In genomic region chr4:134919733-134920540, GRCm38 (mm10) we compare ENCODE assay signal across 11 mouse cellular contexts. TPM values are rescaled to one million over a fixed set of nuclear protein-coding genes. Genes with fewer than 3 reads are reported as not detected.
DNase-seq lines count a peak whose midpoint lies in the region; ATAC-seq and TF ChIP-seq lines count a peak whose summit lies in the region.
"Had no signal": no experiment of that assay in that cellular context is flagged by ENCODE, and none has a peak within 500 bp of the region (broad histone marks: within the 10 kb centered on the region; RNA-seq: fewer than 3 reads in every experiment).

No protein-coding gene starts in this region.

- ATAC-seq in liver, embryonic 16.5 days (ENCODE audit: low read depth): no peak
- ATAC-seq in intestine, postnatal 0 days: no peak
- ATAC-seq in stomach, postnatal 0 days (ENCODE audit: low FRiP score, low TSS enrichment): no peak

- no peaks in the 10 kb centered on the region for H3K9me3 ChIP-seq in liver, embryonic 16.5 days (replicated peaks; ENCODE audit: control insufficient read depth, low read length)
- no peaks in the 10 kb centered on the region for H3K9me3 ChIP-seq in intestine, postnatal 0 days (ENCODE audit: control insufficient read depth)
- H3K9me3 ChIP-seq in stomach, postnatal 0 days (ENCODE audit: control insufficient read depth, low read length): no peaks in the 10 kb centered on the region
- H3K9me3 ChIP-seq: limb, embryonic 12.5 days had no signal

- TF ChIP-seq CTCF in bone marrow, adult 2 months (IDR thresholded peaks at IDR 0.05; ENCODE audit: control insufficient read depth, insufficient read depth, low read length): no peak
- TF ChIP-seq CTCF in intestine, postnatal 0 days (IDR thresholded peaks at IDR 0.05; ENCODE audit: low read depth): no peak
- TF ChIP-seq CTCF in stomach, postnatal 0 days (IDR thresholded peaks at IDR 0.05; ENCODE audit: low read depth): no peak

- no peak overlapping the region for H3K9ac ChIP-seq in liver, embryonic 16.5 days (ENCODE audit: low read depth, low read length)
- no peak overlapping the region for H3K9ac ChIP-seq in intestine, postnatal 0 days (ENCODE audit: low read depth, low read length)
- no peak overlapping the region for H3K9ac ChIP-seq in stomach, postnatal 0 days (ENCODE audit: low read length)
- H3K9ac ChIP-seq: limb, embryonic 12.5 days had no signal

- H3K4me3 ChIP-seq in bone marrow, adult 2 months (replicated peaks; ENCODE audit: control insufficient read depth, low read depth, low read length): peak overlapping the region; percentile 12
- 0 out of 2 replicates have a peak overlapping the region, but pooled peaks have one; percentile 11 for H3K4me3 ChIP-seq in liver, embryonic 16.5 days (ENCODE audit: low read depth, low read length)
- H3K4me3 ChIP-seq in intestine, postnatal 0 days (ENCODE audit: low read depth, low read length): no peak overlapping the region
- no peak overlapping the region for H3K4me3 ChIP-seq in stomach, postnatal 0 days (ENCODE audit: low read depth, low read length)
- H3K4me3 ChIP-seq: limb, embryonic 12.5 days; myocyte had no signal

- peak overlapping the region; percentile 82 for H3K27ac ChIP-seq in bone marrow, adult 2 months (ENCODE audit: control insufficient read depth, insufficient read depth, low read depth, low read length, poor library complexity)
- peak overlapping the region; percentile 49 for H3K27ac ChIP-seq in liver, embryonic 16.5 days (ENCODE audit: low read length)
- no peak overlapping the region for H3K27ac ChIP-seq in intestine, postnatal 0 days (ENCODE audit: low read depth, low read length)
- H3K27ac ChIP-seq in stomach, postnatal 0 days (replicated peaks): no peak overlapping the region
- H3K27ac ChIP-seq: limb, embryonic 12.5 days had no signal

- H3K36me3 ChIP-seq in liver, embryonic 16.5 days (ENCODE audit: control insufficient read depth, insufficient read depth): peaks cover 8% of the 10 kb centered on the region
- H3K36me3 ChIP-seq in intestine, postnatal 0 days (ENCODE audit: control insufficient read depth, insufficient read depth): no peaks in the 10 kb centered on the region; the same call in 1 of the 2 replicates
- H3K36me3 ChIP-seq in stomach, postnatal 0 days (ENCODE audit: control insufficient read depth, insufficient read depth, low read length): no peaks in the 10 kb centered on the region
- H3K36me3 ChIP-seq: limb, embryonic 12.5 days had no signal

- no peaks in the 10 kb centered on the region for H3K27me3 ChIP-seq in liver, embryonic 16.5 days (ENCODE audit: control insufficient read depth, insufficient read depth, low read depth, low read length)
- H3K27me3 ChIP-seq in intestine, postnatal 0 days (replicated peaks; ENCODE audit: control insufficient read depth, insufficient read depth, low read length): no peaks in the 10 kb centered on the region
- no peaks in the 10 kb centered on the region for H3K27me3 ChIP-seq in stomach, postnatal 0 days (ENCODE audit: control insufficient read depth, insufficient read depth, low read length)
- H3K27me3 ChIP-seq: limb, embryonic 12.5 days had no signal

- no peak for TF ChIP-seq POLR2A in bone marrow, adult 2 months (IDR thresholded peaks at IDR 0.05; ENCODE audit: borderline replicate concordance, control insufficient read depth, low read depth, low read length)

- peak; percentile 22 for DNase-seq in retina, postnatal 1 day
- DNase-seq in retina, embryonic 14.5 days (ENCODE audit: low spot score): no peak
- peak; percentile 38 to 49 for DNase-seq in thymus, postnatal 36 days
- no peak for DNase-seq in cerebellum, adult 9-10 months
- DNase-seq in stomach, postnatal 0 days (ENCODE audit: low spot score): no peak
- DNase-seq: cerebellum, postnatal 36 days had no signal

- H3K4me1 ChIP-seq in bone marrow, adult 2 months (ENCODE audit: control insufficient read depth, insufficient read depth, low read length): peaks cover 10% of the 10 kb centered on the region
- peaks cover 52% of the 10 kb centered on the region for H3K4me1 ChIP-seq in liver, embryonic 16.5 days (ENCODE audit: control insufficient read depth, low read depth, low read length)
- H3K4me1 ChIP-seq in intestine, postnatal 0 days (replicated peaks; ENCODE audit: control insufficient read depth, insufficient read depth, low read length): peaks cover 4% of the 10 kb centered on the region; the same call in 1 of the 2 replicates
- peaks cover 3% of the 10 kb centered on the region; the same call in 1 of the 2 replicates for H3K4me1 ChIP-seq in stomach, postnatal 0 days (replicated peaks; ENCODE audit: control insufficient read depth, insufficient read depth)

- TF ChIP-seq EP300 in stomach, postnatal 0 days (optimal IDR thresholded peaks at IDR 0.05): no peak

- peak overlapping the region; percentile 38 for H3K4me2 ChIP-seq in liver, embryonic 16.5 days (ENCODE audit: low read depth, low read length)
- H3K4me2 ChIP-seq in intestine, postnatal 0 days (replicated peaks; ENCODE audit: low read depth): no peak overlapping the region
- no peak overlapping the region for H3K4me2 ChIP-seq in stomach, postnatal 0 days (replicated peaks; ENCODE audit: low read depth)
- H3K4me2 ChIP-seq: limb, embryonic 12.5 days had no signal

- 5% methylated on average over 12 of the region's 12 CpGs for WGBS in bone marrow, adult 2 months
- 20% methylated on average over 12 of the region's 12 CpGs for WGBS in liver, embryonic 16.5 days (ENCODE audit: insufficient replicate concordance)
- WGBS in intestine, postnatal 0 days: 41% methylated on average over 12 of the region's 12 CpGs
- whole genome bisulfite sequencing in stomach, postnatal 0 days: 39% methylated on average over 12 of the region's 12 CpGs

RNA-seq across cellular contexts. Expression of gene Rsrp1, which starts 3.5 kb away (rescaled TPM):
- polyA plus RNA-seq in bone marrow, adult 2 months (2011; ENCODE audit: insufficient read depth, insufficient read length, low replicate concordance, missing spikeins): 590 and 975 TPM in 2 replicates
- polyA plus RNA-seq in liver, embryonic 16.5 days (2015; fragmentation: Nextera tagmentation; extraction: Ambion mirVana): 315 and 330 TPM in 2 replicates
- 252 and 263 TPM in 2 replicates for polyA plus RNA-seq in intestine, postnatal 0 days (2015; fragmentation: Nextera tagmentation; extraction: Ambion mirVana)
- 278 and 283 TPM in 2 replicates for polyA plus RNA-seq in stomach, postnatal 0 days (2015; fragmentation: Nextera tagmentation; extraction: Ambion mirVana)

RNA-seq across cellular contexts. Expression of gene Tmem50a, which starts 5.1 kb away (rescaled TPM):
- polyA plus RNA-seq in bone marrow, adult 2 months (2011; ENCODE audit: insufficient read depth, insufficient read length, low replicate concordance, missing spikeins): 103 and 127 TPM in 2 replicates
- 79.1 and 82.5 TPM in 2 replicates for polyA plus RNA-seq in liver, embryonic 16.5 days (2015; fragmentation: Nextera tagmentation; extraction: Ambion mirVana)
- 129 and 136 TPM in 2 replicates for polyA plus RNA-seq in intestine, postnatal 0 days (2015; fragmentation: Nextera tagmentation; extraction: Ambion mirVana)
- polyA plus RNA-seq in stomach, postnatal 0 days (2015; fragmentation: Nextera tagmentation; extraction: Ambion mirVana): 187 and 193 TPM in 2 replicates

RNA-seq across cellular contexts. Expression of gene Syf2, which starts 10.8 kb away (rescaled TPM):
- 113 and 165 TPM in 2 replicates for polyA plus RNA-seq in bone marrow, adult 2 months (2011; ENCODE audit: insufficient read depth, insufficient read length, low replicate concordance, missing spikeins)
- 43.9 and 47.8 TPM in 2 replicates for polyA plus RNA-seq in liver, embryonic 16.5 days (2015; fragmentation: Nextera tagmentation; extraction: Ambion mirVana)
- polyA plus RNA-seq in intestine, postnatal 0 days (2015; fragmentation: Nextera tagmentation; extraction: Ambion mirVana): 76.2 and 88.6 TPM in 2 replicates
- 74.1 and 77.9 TPM in 2 replicates for polyA plus RNA-seq in stomach, postnatal 0 days (2015; fragmentation: Nextera tagmentation; extraction: Ambion mirVana)

RNA-seq across cellular contexts. Expression of gene Rhd, which starts 55.6 kb away (rescaled TPM):
- 147 and 211 TPM in 2 replicates for polyA plus RNA-seq in bone marrow, adult 2 months (2011; ENCODE audit: insufficient read depth, insufficient read length, low replicate concordance, missing spikeins)
- 522 and 550 TPM in 2 replicates for polyA plus RNA-seq in liver, embryonic 16.5 days (2015; fragmentation: Nextera tagmentation; extraction: Ambion mirVana)
- 0.10 and 0.16 TPM in 2 replicates for polyA plus RNA-seq in intestine, postnatal 0 days (2015; fragmentation: Nextera tagmentation; extraction: Ambion mirVana)
- polyA plus RNA-seq in stomach, postnatal 0 days (2015; fragmentation: Nextera tagmentation; extraction: Ambion mirVana): 0.47 TPM in 2 replicates

Comparison
In these comparisons a context has a peak if more than half of its experiments do, and no peak if none do; other contexts are left out.
1. DNase-seq: peak in retina, postnatal 1 day (single experiment) and thymus, postnatal 36 days (2 of 2); none in retina, embryonic 14.5 days (single experiment), cerebellum, adult 9-10 months (single experiment) and stomach, postnatal 0 days (single experiment).
2. H3K27ac ChIP-seq: peak in bone marrow, adult 2 months (single experiment) and liver, embryonic 16.5 days (single experiment); none in intestine, postnatal 0 days (single experiment) and stomach, postnatal 0 days (single experiment).
3. H3K4me3 ChIP-seq: peak in bone marrow, adult 2 months (single experiment) and liver, embryonic 16.5 days (single experiment); none in intestine, postnatal 0 days (single experiment) and stomach, postnatal 0 days (single experiment).